Mouse (Mus musculus) hindbrain, embryonic 10.5 days (tissue): ENCODE data around the gene Cldn11. TPM values are rescaled to one million over a fixed set of nuclear protein-coding genes. Genes with fewer than 3 reads are reported as not detected.
"Not testable (repeated sequence)": the region's sequence is repeated elsewhere in the genome, so short reads cannot be mapped to it uniquely, and the experiment has no call there.

Experiments
- DNase-seq: peaks from one replicate; pipeline ENCODE4 v3.0.0-alpha.2; 2017; ENCODE audit warnings: low spot score
- H3K27ac ChIP-seq: fragments of 300-500 bp; sonication (generic); 2 replicates; pipeline ENCODE4 v1.5.1; 2016; ENCODE audit warnings: mild to moderate bottlenecking, moderate library complexity
- H3K27me3 ChIP-seq: fragments of 300-500 bp; sonication (generic); 2 replicates; pipeline ENCODE4 v1.6.1; 2016; ENCODE audit warnings: mild to moderate bottlenecking; ENCODE audit not compliant: poor library complexity, insufficient read depth, severe bottlenecking
- H3K36me3 ChIP-seq: fragments of 300-500 bp; sonication (generic); 2 replicates; pipeline ENCODE4 v1.6.1; 2016; ENCODE audit warnings: mild to moderate bottlenecking, moderate library complexity
- H3K4me1 ChIP-seq: fragments of 300-500 bp; sonication (generic); replicated peaks from 2 replicates; pipeline ENCODE4 v1.6.1; 2016; ENCODE audit warnings: mild to moderate bottlenecking
- H3K4me3 ChIP-seq: fragments of 300-500 bp; sonication (generic); 2 replicates; pipeline ENCODE4 v1.5.1; 2016; ENCODE audit warnings: mild to moderate bottlenecking, moderate library complexity
- H3K9me3 ChIP-seq: fragments of 300-500 bp; sonication (generic); 2 replicates; pipeline ENCODE4 v1.6.1; 2016; ENCODE audit warnings: mild to moderate bottlenecking, moderate library complexity
- WGBS: fragments of 180-500 bp; shearing (Covaris S2); methylation state at CpG from one replicate; pipeline ENCODE4 v1.1.7; 2016; 5-methylcytosine and 5-hydroxymethylcytosine counted together
- polyA plus RNA-seq: library from polyadenylated mRNA; unstranded; fragments of >200 nt; fragmentation: Nextera tagmentation; extraction: Ambion mirVana; gene quantifications from 2 replicates; pipeline ENCODE4 v1.2.1, GENCODE M21; 2016

The Cldn11 gene
- polyA plus RNA-seq, 1 experiment from 2014 or later = 9.6 TPM

- H3K4me1 ChIP-seq, DNase-seq, H3K27me3 ChIP-seq, H3K9me3 ChIP-seq, H3K4me3 ChIP-seq, H3K27ac ChIP-seq, H3K36me3 ChIP-seq: not testable (repeated sequence)
- WGBS = 63% methylated on average over 4 of the region's 4 CpGs
These were observed 13.1 kb upstream of the Cldn11 start for GRCm38 (mm10) chr3:31136591-31136990.

GRCm38 (mm10) chr3:31138454-31139424, 11.0 kb upstream of the Cldn11 start:
- no peak overlapping the region for H3K4me3 ChIP-seq
- 61% methylated on average over 13 of the region's 13 CpGs for WGBS
- H3K4me1 ChIP-seq = peaks cover 4% of the 10 kb centered on the region; the same call in 1 of the 2 replicates

GRCm38 (mm10) chr3:31141621-31142020, 8.1 kb upstream of the Cldn11 start:
- H3K4me3 ChIP-seq = no peak overlapping the region
- H3K4me1 ChIP-seq = peaks cover 3% of the 10 kb centered on the region; the same call in 1 of the 2 replicates
- no peak for DNase-seq
- H3K27ac ChIP-seq = no peak overlapping the region
- H3K9me3 ChIP-seq = no peaks in the 10 kb centered on the region
- no peaks in the 10 kb centered on the region for H3K36me3 ChIP-seq
- H3K27me3 ChIP-seq = peaks cover 3% of the 10 kb centered on the region; the same call in 1 of the 2 replicates
- WGBS = 87% methylated on average over 4 of the region's 4 CpGs

More at GRCm38 (mm10) chr3:31138454-31139424, 11.0 kb upstream of the Cldn11 start:
- Histone ChIP-seq H3K27me3 (no peaks in the 10 kb centered on the region), H3K27ac (no peak overlapping the region), H3K36me3 (no peaks in the 10 kb centered on the region), H3K9me3 (no peaks in the 10 kb centered on the region)
- peak; percentile 61 for DNase-seq

GRCm38 (mm10) chr3:31145222-31145621, 4.5 kb upstream of the Cldn11 start:
- not testable (repeated sequence) for DNase-seq, H3K36me3 ChIP-seq, H3K9me3 ChIP-seq, H3K27ac ChIP-seq, H3K4me3 ChIP-seq
- Histone ChIP-seq H3K27me3 (peaks cover 34% of the 10 kb centered on the region), H3K4me1 (peaks cover 15% of the 10 kb centered on the region)
- WGBS = 85% methylated on average over 11 of the region's 11 CpGs

GRCm38 (mm10) chr3:31145641-31146290, 4.0 kb upstream of the Cldn11 start:
- H3K9me3 ChIP-seq = no peaks in the 10 kb centered on the region
- peaks cover 15% of the 10 kb centered on the region for H3K4me1 ChIP-seq
- H3K36me3 ChIP-seq = no peaks in the 10 kb centered on the region
- no peak overlapping the region for H3K27ac ChIP-seq
- peaks cover 40% of the 10 kb centered on the region for H3K27me3 ChIP-seq
- DNase-seq = peak; percentile 64
- no peak overlapping the region for H3K4me3 ChIP-seq
- WGBS = 16% methylated on average over 14 of the region's 14 CpGs

GRCm38 (mm10) chr3:31148595-31148994, 1.1 kb upstream of the Cldn11 start:
- Histone ChIP-seq H3K4me1 (peaks cover 15% of the 10 kb centered on the region), H3K27me3 (peaks cover 50% of the 10 kb centered on the region), H3K27ac (no peak overlapping the region), H3K36me3 (no peaks in the 10 kb centered on the region), H3K9me3 (no peaks in the 10 kb centered on the region), H3K4me3 (no peak overlapping the region)
- DNase-seq = no peak
- 86% methylated on average over 7 of the region's 7 CpGs for WGBS

GRCm38 (mm10) chr3:31152108-31152507, 2.4 kb downstream of the Cldn11 start:
- no peak overlapping the region for H3K4me3 ChIP-seq
- peaks cover 20% of the 10 kb centered on the region for H3K4me1 ChIP-seq
- no peak overlapping the region for H3K27ac ChIP-seq
- peaks cover 42% of the 10 kb centered on the region for H3K27me3 ChIP-seq
- WGBS = 61% methylated on average over 6 of the region's 6 CpGs
- H3K9me3 ChIP-seq = no peaks in the 10 kb centered on the region
- no peak for DNase-seq
- no peaks in the 10 kb centered on the region for H3K36me3 ChIP-seq

- no peak overlapping the region for H3K27ac ChIP-seq
- H3K9me3 ChIP-seq = no peaks in the 10 kb centered on the region
- peaks cover 16% of the 10 kb centered on the region for H3K4me1 ChIP-seq
- 52% methylated on average over 3 of the region's 3 CpGs for WGBS
- no peaks in the 10 kb centered on the region for H3K36me3 ChIP-seq
- no peak for DNase-seq
- H3K4me3 ChIP-seq = no peak overlapping the region
- peaks cover 6% of the 10 kb centered on the region for H3K27me3 ChIP-seq
These were observed 6.4 kb downstream of the Cldn11 start for GRCm38 (mm10) chr3:31156126-31156525.

GRCm38 (mm10) chr3:31157776-31158175, 8.1 kb downstream of the Cldn11 start:
- no peak overlapping the region for H3K4me3 ChIP-seq
- WGBS = 92% methylated on average over 15 of the region's 15 CpGs
- H3K36me3 ChIP-seq = no peaks in the 10 kb centered on the region
- no peaks in the 10 kb centered on the region for H3K9me3 ChIP-seq
- H3K27me3 ChIP-seq = no peaks in the 10 kb centered on the region
- H3K4me1 ChIP-seq = peaks cover 21% of the 10 kb centered on the region
- DNase-seq = no peak
- no peak overlapping the region for H3K27ac ChIP-seq

- DNase-seq = no peak
These were observed 10.3 kb downstream of the Cldn11 start for GRCm38 (mm10) chr3:31160046-31160445.

GRCm38 (mm10) chr3:31161336-31161735, 11.6 kb downstream of the Cldn11 start:
- no peak overlapping the region for H3K4me3 ChIP-seq
- H3K27ac ChIP-seq = no peak overlapping the region
- peaks cover 22% of the 10 kb centered on the region for H3K4me1 ChIP-seq
- DNase-seq = no peak
- H3K36me3 ChIP-seq = no peaks in the 10 kb centered on the region
- H3K9me3 ChIP-seq = no peaks in the 10 kb centered on the region
- WGBS = 27% methylated on average over 6 of the region's 6 CpGs
- H3K27me3 ChIP-seq = no peaks in the 10 kb centered on the region

More at GRCm38 (mm10) chr3:31160046-31160445, 10.3 kb downstream of the Cldn11 start:
- Histone ChIP-seq H3K4me1 (peaks cover 21% of the 10 kb centered on the region), H3K27ac (no peak overlapping the region), H3K4me3 (no peak overlapping the region), H3K9me3 (no peaks in the 10 kb centered on the region), H3K27me3 (no peaks in the 10 kb centered on the region), H3K36me3 (no peaks in the 10 kb centered on the region)
- WGBS = 85% methylated on average over 10 of the region's 10 CpGs

GRCm38 (mm10) chr3:31162860-31163259, 13.1 kb downstream of the Cldn11 start:
- 95% methylated on average over 14 of the region's 14 CpGs for WGBS
- no peak overlapping the region for H3K4me3 ChIP-seq
- no peaks in the 10 kb centered on the region for H3K27me3 ChIP-seq
- no peaks in the 10 kb centered on the region for H3K9me3 ChIP-seq
- no peaks in the 10 kb centered on the region for H3K36me3 ChIP-seq
- peaks cover 31% of the 10 kb centered on the region for H3K4me1 ChIP-seq
- no peak overlapping the region for H3K27ac ChIP-seq
- no peak for DNase-seq

GRCm38 (mm10) chr3:31165803-31166202, 16.1 kb downstream of the Cldn11 start:
- H3K4me1 ChIP-seq = peaks cover 26% of the 10 kb centered on the region
- no peaks in the 10 kb centered on the region for H3K36me3 ChIP-seq
- H3K27me3 ChIP-seq = no peaks in the 10 kb centered on the region
- H3K27ac ChIP-seq = peak overlapping the region; percentile 66; the same call in 1 of the 2 replicates
- DNase-seq = no peak
- no peaks in the 10 kb centered on the region for H3K9me3 ChIP-seq
- no peak overlapping the region for H3K4me3 ChIP-seq
- WGBS = 55% methylated on average over 3 of the region's 3 CpGs
